Mouse (Mus musculus): ENCODE results near the gene Gm3468. TPM values are rescaled to one million over a fixed set of nuclear protein-coding genes. Genes with fewer than 3 reads are reported as not detected.
"Not testable (repeated sequence)": the region's sequence is repeated elsewhere in the genome, so short reads cannot be mapped to it uniquely, and the experiment has no call there.

The Gm3468 gene
- total RNA-seq (2015; ENCODE audit: low replicate concordance) (not detected in 2 replicates), total RNA-seq (2017; ENCODE audit: low replicate concordance) (0.45 TPM in 1 of 2 replicates, not detected in the other)

DNA sequence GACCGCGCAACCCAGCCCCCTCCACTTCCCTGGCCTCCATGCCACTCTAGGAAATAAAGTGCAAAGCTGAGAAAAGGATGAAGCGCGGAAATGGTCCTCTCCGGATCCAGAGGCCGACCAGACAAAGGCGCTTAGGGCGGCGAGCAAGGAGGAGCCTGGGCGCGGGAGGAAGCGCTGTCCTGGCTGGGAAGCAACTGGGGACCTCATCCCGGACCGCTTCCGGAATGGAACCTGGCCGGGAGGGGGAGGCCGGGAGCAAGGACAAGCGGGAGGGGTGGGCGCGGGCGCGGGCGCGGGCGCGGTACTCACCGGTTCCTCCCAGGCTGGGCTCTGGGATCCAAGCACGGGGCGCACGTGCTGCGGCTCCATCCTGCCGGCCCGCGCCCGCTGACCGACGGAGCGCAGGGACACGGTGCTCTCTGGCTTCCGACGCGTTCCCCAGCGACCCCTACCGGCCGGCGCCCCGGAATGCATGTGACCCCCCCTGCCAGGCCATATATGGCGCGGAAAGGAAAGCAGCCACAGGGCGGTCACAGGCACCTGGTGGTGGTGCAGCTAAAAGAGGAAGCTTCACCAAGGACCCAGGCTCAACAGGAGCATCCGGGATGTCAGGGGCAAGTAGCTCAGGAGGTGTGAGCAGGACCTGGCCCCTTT, at the start of gene Gm3468:
Gene Gm3468, minus strand, starts transcription at position 394 of the 654 bp plus-strand sequence.
- ATAC-seq (replicated peaks; ENCODE audit: low FRiP score, poor library complexity, severe bottlenecking): not testable (repeated sequence)

DNA sequence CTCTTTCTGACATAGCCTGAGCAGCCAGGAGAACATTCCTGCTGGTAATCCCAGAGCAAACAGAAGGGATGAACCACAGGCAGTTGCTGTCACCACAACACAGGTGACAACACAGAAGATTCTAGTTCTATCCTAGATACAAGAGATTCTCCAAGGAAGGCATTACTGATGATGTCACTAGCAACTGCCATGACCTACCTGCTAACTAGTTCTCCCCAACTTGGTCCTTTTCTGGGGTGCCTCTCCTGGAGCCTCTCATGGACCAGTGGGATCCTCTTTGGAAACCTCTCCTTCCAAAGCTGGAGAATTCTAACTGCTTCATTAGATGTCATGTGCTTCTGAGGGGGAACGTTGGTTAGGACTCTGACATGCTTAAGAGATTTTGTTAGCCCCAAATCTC, 17.2 kb upstream of the Gm3468 start, which contains the start of gene Gm3476:
Gene Gm3476, minus strand, starts transcription at position 101 of the 400 bp plus-strand sequence.
- ATAC-seq (replicated peaks; ENCODE audit: low FRiP score, poor library complexity, severe bottlenecking): not testable (repeated sequence)

DNA sequence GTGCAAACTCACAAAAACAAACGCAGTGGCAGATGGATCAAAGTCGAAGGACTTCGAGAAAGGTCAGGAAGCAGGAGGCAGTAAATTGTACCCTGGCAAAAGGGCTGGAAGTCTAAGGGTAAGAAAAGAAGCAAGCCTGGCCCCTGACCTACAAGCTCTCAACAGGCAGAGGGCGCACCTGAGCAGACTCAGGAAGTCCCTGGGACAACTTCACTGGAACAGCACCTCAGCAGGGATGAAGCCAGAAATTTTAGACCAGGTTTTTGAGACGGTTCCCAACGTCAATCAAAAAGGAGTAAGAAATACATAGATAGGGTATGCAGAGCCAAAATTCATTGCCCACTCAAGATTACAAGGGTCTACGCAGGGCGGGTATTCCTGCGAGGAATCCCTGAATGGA, 965 bp downstream of the Gm3468 start:
- ATAC-seq (replicated peaks; ENCODE audit: low FRiP score, poor library complexity, severe bottlenecking): not testable (repeated sequence)

DNA sequence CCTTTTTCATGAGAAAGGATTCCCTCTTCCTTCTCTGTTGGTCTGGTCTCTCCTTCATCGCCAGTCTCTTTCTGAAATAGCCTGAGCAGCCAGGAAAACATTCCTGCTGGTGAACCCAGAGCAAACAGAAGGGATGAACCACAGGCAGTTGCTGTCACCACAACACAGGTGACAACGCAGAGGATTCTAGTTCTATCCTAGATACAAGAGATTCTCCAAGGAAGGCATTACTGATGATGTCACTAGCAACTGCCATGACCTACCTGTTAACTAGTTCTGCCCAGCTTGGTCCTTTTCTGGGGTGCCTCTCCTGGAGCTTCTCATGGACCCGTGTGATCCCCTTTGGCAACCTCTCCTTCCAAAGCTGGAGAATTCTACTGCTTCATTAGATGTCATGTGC, 14.6 kb downstream of the Gm3468 start, which contains the start of gene Gm8206:
Gene Gm8206, minus strand, starts transcription at position 101 of the 400 bp plus-strand sequence.
- not testable (repeated sequence) for ATAC-seq (replicated peaks; ENCODE audit: low FRiP score, poor library complexity, severe bottlenecking)

DNA sequence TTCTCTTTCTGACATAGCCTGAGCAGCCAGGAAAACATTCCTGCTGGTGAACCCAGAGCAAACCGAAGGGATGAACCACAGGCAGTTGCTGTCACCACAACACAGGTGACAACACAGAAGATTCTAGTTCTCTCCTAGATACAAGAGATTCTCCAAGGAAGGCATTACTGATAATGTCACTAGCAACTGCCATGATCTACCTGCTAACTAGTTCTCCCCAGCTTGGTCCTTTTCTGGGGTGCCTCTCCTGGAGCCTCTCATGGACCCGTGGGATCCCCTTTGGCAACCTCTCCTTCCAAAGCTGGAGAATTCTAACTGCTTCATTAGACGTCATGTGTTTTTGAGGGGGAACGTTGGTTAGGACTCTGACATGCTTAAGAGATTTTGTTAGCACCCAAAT, 50.3 kb downstream of the Gm3468 start, which contains the start of gene Gm6337:
Gene Gm6337, minus strand, starts transcription at position 101 of the 400 bp plus-strand sequence.
- ATAC-seq (replicated peaks; ENCODE audit: low FRiP score, poor library complexity, severe bottlenecking): not testable (repeated sequence)

Other genes with a start within 250 kb of the Gm3468 start
- not detected in 2 replicates for gene Gm8237, start 228.3 kb downstream of the Gm3468 start, total RNA-seq (2015; ENCODE audit: low replicate concordance)
- gene Gm8237, start 228.3 kb downstream of the Gm3468 start, total RNA-seq (2017; ENCODE audit: low replicate concordance): not detected in 2 replicates
- not detected in 2 replicates for gene Gm3248, start 146.9 kb downstream of the Gm3468 start, total RNA-seq (2015; ENCODE audit: low replicate concordance)
- gene Gm3248, start 146.9 kb downstream of the Gm3468 start, total RNA-seq (2017; ENCODE audit: low replicate concordance): not detected in 2 replicates
- gene Gm3453, start 129.5 kb downstream of the Gm3468 start, total RNA-seq (2015; ENCODE audit: low replicate concordance): not detected in 2 replicates
- not detected in 2 replicates for gene Gm3453, start 129.5 kb downstream of the Gm3468 start, total RNA-seq (2017; ENCODE audit: low replicate concordance)
- gene Gm6337, start 50.4 kb downstream of the Gm3468 start, total RNA-seq (2015; ENCODE audit: low replicate concordance): not detected in 2 replicates
- gene Gm6337, start 50.4 kb downstream of the Gm3468 start, total RNA-seq (2017; ENCODE audit: low replicate concordance): not detected in 2 replicates
- gene Gm8206, start 14.7 kb downstream of the Gm3468 start, total RNA-seq (2015; ENCODE audit: low replicate concordance): not detected in 2 replicates
- not detected in 2 replicates for gene Gm8206, start 14.7 kb downstream of the Gm3468 start, total RNA-seq (2017; ENCODE audit: low replicate concordance)
- not detected in 2 replicates for gene Gm3476, start 17.1 kb upstream of the Gm3468 start, total RNA-seq (2015; ENCODE audit: low replicate concordance)
- not detected in 2 replicates for gene Gm3476, start 17.1 kb upstream of the Gm3468 start, total RNA-seq (2017; ENCODE audit: low replicate concordance)
- not detected in 2 replicates for gene Gm21560, start 110.6 kb upstream of the Gm3468 start, total RNA-seq (2015; ENCODE audit: low replicate concordance)
- gene Gm21560, start 110.6 kb upstream of the Gm3468 start, total RNA-seq (2017; ENCODE audit: low replicate concordance): not detected in 2 replicates
- gene Gm3411, start 178.6 kb upstream of the Gm3468 start, total RNA-seq (2015; ENCODE audit: low replicate concordance): not detected in 2 replicates
- not detected in 2 replicates for gene Gm3411, start 178.6 kb upstream of the Gm3468 start, total RNA-seq (2017; ENCODE audit: low replicate concordance)
- gene Gm21103, start 196.2 kb upstream of the Gm3468 start, total RNA-seq (2015; ENCODE audit: low replicate concordance): not detected in 2 replicates
- not detected in 2 replicates for gene Gm21103, start 196.2 kb upstream of the Gm3468 start, total RNA-seq (2017; ENCODE audit: low replicate concordance)
- not detected in 2 replicates for gene Gm3618, start 235.0 kb upstream of the Gm3468 start, total RNA-seq (2015; ENCODE audit: low replicate concordance)
- gene Gm3618, start 235.0 kb upstream of the Gm3468 start, total RNA-seq (2017; ENCODE audit: low replicate concordance): not detected in 2 replicates

Data from erythroid progenitor cell, adult 5-6 weeks (primary cell).